Mouse (Mus musculus) cerebellum, postnatal 4 days (tissue): ENCODE results near the gene Lrrc46.

Experiments
- DNase-seq, 2 experiments: peaks; one replicate each; pipeline ENCODE4 v3.0.0; 2022; ENCODE audit warnings: low spot score in 2 of 2, mixed read lengths in 1 of 2

Gene Lrrc46

DNA sequence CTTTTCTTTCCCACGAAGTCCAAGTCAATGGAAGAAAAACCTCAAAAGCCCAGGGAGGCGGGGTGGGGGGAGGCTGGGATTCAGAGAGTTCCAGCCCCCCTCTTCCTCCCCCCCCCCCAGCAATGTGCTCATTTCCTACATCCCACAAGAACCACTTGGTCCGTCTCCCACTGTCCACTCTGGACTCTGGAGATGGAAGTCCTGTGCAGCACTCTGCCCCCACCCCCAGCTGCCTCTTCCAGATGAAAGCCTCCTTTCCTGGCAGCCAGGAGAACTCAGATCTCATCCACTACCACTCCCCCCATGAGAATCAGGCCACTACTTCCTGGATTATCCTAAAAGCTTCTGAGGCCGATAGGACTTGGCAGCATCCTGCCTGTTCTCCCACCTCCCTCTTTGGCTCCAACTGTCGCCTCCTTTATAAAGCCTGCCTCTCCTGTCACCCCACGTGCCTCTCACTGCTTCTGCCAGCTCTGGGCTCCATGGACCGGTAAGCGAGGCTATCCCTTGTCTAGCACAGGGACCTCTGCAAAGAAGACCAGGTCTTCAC, 28.0 kb downstream of the Lrrc46 start, which contains the start of gene Sp6:
Gene Sp6, plus strand, starts transcription at position 274 of the 550 bp plus-strand sequence.
- no peak for DNase-seq

DNA sequence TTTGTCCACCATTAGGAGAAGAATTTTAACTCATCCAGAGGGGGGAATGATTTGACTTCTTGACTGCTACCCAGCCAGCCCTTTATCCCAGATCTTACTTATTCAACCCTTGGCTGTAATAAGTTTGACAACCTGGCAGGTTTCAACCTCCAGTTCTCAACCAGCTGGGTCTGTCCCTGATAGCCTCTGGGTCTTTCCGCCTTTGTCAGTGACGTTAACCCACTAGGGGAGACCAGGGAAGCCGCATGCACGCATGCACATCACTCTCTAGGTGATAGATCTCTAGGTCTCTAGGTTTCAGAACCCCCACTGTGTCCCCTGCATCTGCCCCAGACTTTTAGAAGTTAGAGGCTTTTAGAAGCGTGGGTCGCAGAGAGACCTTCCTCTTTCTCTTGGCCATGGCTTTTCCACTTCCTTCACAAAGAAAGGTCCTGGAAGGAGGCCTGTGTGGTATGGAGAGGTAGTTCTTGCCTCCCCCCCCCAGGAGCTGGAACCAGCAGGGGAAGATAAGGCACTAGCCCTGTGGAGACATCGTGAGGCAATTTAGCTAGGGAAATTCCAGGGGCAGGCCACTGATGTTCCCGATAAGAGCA, 31.9 kb downstream of the Lrrc46 start:
- no peak for DNase-seq

DNA sequence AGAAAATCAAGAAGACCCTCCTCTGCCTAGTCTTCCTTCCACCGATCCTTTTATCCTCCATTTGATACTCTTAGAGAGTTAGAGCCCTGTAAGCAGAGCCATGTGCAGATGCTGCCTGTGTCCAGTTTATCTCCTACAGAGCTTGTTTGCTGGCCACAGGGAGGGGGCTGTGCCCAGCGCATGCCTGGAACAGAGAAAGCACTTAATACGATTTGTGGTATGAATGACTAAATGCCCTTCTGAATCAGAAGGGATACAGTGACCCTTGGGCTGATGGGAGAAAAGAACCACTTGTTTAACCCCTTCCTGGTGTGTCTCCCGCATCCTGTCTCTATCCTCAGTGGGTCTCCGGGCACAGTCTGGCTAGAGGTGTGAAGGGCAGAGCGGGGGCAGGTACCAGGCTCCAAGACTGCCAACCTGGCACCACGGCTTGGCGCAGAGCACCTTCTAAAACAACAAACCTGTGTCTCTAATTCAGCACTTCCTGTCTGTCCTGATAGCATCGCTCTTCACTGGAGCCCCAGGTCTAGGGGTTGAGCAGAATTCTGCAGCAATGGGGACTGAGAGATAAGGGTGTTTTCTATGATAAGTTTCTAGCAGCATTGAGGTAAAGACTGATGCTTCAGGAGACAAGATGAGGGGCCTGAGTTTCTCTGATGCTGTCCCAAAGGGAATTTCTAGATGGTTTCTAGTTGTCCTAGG, 34.0 kb downstream of the Lrrc46 start:
- no peak for DNase-seq

DNA sequence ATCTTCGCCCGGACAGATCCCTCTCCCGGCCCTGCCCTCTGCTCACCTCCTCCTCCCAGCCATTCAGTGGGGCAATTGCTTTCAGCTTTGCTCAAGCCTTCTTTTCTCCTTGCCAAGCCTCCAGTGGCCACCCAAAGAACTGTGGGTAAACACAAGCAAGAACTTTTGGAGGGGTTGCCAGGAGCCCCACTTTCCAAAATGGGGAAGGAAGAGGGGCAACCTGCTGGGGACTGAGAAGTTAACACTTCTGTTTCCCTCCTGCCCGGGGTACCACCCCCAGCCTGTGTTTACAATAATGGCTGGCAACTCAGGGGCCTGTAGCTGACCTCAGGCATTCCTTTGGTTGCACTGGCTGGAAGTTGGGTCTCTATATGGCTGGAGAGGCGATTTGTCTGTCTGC, 38.0 kb downstream of the Lrrc46 start:
- no peak for DNase-seq

DNA sequence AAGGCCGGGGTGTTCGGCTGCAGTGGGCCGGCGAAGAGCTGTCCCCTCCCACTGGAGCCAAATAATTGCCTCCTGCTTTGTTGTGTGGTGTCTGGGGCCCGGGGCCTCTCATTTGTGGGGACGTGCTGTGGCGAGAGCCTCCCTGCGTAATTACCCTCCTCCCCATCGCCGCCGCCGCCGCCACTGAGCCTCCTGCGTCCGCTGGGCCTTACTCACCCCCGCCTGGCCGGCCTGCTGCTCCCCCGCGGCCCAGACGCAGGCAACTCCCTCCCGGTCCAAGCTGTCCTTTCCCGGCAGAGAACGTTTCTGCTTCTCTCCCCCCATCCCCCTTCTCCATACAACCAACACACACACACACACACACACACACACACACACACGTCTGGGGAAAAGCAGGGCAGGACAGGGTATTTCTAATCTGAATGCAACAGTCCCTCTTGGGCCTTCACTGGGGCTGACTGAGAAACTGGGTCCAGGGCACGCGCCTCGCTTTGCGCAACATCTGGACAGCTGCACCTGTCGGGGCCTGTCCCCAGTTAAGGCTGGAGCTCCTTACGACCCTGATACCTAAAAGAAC, 43.7 kb downstream of the Lrrc46 start:
- no peak for DNase-seq

DNA sequence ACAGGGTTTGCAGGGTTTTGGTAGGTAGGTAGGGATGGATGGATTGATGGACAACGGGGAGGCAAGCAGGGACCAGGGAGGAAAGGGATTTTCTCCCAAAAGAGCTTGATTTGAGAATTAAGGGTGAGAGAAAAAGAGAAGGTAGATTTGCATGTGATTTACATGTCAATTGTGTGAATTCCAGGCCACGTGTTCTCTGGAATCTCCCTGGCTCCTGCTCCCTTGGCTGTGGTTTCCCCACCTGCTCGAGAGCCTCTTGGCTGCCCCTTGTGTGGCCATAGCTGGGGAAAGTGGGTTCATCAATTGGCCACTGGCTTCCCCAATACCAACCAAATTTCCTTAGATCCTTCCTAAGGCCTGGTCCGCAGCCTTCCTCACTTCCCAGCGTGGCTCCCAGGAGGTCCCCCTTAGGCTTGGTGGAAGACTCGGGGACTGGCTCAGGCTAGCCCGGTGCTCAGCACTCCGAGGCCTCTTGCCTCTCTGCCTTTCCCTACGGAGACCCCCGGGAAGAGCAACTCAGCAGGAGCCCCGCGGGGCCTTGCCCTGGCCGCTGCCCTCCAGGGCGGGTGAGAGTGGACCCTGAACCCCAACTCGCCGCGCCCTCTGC, 44.3 kb downstream of the Lrrc46 start:
- no peak for DNase-seq

DNA sequence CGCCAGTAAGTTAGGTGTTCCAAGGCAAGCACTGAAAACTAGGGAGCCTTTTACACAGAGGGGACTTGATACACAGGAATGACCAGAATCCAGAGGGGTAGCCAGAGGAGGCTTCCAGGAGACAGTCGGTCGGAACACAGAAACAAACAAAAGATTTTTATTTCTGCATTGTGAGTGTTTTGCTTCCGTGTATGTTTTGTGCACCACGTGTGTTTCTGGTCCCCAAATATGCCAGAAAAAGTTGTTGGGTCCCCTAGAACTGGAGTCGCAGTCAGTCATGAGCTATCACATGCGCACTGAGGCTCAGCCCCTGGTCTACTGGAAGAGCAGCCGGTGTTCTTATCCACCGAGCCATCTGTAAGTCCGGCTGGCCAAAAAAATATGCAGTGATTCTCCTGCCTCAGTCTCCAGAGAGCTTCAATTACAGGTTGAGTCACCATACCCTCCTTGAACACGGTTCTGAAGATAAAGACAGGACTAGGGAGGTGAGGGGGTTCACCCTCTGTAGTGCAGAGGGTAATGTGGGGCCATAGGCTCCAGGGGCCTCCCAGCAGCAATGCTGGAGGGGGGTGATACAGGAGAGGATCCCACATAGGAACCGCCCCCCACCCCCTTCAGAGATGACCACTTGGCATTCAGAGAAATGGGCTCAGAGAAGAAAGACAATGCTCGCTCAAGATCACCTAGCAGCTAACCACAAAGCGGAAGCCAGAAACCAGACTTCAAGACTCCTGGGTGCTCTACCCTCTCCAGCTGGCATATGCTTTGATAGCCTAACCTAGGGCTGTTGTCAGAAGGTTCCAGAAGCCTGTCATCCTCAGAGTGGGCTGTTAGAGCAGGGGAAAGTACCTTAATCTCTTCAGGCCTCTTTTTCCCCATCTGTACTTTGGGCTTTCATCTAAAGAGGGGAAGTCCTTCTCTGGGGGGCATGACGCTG, 45.1 kb downstream of the Lrrc46 start:
- DNase-seq = no peak

DNA sequence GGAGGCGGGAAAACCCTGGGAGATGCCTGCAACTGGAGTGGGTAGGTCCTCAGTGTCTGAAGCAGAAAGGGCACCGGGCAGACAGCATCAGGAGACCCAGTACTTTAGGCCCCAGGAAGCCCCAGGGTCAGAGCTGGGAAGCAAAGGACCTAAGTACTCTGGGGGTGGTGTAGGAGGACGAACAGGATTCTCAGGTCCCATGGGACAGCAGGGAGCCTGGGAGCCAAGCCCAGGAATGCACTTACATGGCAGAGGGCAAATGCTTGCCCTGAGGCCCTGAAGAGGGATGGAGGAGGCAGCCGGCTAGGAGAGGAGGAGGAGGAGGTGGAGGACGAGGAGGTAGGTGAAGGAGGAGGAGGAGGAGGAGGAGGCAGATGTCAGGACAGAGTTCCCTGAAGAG, 46.2 kb downstream of the Lrrc46 start:
- DNase-seq = no peak

DNA sequence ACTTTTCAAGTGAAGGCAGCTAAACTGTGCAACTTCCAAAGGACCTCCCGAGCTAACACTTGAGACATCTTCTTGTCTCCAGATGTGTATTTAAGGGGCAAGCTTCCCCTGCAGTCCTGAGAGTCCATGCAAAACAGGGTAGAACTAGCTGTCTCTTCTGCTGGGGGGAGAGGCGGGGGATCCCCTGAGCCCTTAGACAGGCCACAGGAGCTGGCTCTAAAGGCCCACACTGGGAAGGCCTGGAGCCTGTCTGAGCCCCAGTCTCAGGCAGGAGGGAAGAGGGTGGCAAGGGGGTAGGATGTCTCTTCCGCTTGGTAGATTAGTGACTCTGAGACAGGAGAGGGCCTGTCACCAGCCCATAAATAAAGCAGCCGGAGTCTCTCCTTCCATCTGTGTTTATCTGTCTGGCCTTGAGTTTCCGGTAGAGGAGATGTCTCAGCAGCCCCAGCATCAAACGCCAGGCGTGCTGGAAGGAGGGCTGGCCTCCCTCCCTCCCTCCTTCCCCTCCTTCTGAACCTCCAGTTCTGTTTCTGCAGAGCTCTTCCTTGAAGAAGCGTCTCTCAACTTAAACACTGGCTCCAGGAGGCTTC, 48.4 kb downstream of the Lrrc46 start:
- no peak for DNase-seq

DNA sequence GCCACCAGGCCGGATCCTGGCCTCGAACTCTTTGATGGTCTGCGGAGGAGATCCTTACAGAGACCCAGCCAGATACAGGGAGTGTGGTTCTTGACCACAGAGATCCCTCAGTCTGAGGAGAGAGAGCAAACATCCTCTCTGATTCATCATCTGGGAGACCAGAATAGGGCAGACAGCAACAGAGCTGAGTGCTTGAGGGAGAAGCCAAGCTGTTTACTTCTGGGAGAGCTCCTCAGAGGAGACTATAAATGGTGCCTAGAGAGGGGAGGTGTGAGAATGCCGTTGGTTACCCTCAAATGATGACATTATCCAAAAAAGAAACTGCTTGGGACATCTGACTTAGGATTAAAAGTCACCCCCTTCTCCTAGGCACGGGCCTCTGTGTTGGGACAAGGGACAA, 49.7 kb downstream of the Lrrc46 start:
- DNase-seq = no peak

DNA sequence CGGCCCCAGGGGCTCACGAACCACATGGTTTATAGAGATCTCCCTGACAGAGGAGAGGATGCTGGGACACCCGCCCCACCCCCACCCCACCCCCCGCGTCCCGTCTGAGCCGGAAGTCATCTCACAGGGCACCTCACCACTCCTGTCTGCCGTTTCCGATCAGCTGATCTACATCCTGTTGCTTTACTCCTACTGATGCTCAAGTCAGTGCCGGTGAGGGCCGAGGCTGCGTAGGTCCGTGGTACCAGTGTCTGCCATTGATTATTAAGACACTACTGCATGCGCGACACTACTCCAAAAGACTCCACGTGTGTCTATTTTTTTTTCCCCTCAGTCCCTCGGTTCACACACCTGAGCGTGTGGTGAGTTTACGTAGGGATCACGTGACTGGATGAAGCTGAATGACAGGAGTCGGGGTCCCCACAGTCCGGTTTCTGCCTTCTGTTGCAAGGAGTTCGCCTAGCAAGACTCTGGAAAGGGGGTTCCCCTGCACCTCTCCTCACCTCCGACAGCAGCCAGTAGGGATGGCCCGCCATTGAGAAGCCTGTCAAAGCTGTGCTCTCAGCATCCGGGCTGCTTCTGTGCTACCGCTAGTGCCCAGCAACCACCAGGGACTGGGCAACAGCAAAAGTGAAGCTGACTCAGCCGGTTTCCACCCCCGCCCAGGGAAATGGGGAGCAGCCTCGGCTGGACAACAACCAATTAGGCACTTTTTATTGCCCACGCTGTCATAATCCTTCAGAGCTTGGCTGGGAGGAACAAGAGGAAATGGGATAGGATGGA, 53.1 kb downstream of the Lrrc46 start:
- DNase-seq = no peak

DNA sequence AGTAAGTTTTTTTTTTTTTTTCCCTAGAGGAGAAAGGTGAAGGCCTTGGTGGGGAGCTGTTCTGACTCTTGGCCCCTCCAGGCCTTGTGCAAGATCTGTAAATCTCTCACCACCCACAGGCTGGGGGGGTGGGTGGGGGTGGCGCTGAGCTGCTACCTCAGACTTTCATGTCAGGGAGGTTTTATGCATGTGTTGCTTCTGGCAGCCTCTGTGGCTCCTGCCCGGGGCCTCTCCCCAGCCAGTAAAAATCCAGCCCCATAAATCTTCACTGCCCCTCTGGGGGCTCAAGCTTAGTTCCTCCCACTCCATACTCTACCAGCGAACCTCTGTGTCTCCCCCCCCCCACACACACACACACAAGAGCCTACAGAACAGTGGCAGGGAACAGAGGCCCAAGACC, 54.7 kb downstream of the Lrrc46 start:
- DNase-seq = no peak

DNA sequence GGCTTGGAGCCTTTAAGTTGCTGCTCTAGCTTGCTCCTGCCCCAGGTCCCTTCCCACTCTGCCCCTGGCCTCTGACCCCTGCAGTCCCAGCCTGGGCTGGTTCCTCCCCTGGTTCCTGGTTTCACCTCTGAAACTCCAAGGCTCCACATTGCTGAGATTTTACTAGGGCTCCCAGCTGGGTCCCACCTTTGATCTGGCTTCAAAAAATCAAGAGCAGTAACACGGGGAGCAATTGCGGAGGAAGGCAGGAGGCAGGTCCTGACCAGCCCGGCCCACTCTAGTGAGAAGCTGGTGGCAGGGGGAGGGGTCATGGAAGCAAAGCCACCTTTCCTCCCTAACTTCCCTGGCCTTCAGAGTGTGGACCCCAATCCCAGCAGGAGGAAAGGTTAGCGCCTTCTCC, 56.3 kb downstream of the Lrrc46 start:
- no peak for DNase-seq
